Mouse (Mus musculus) stomach, embryonic 14.5 days (tissue): ENCODE data around the gene Tnfrsf21. TPM values are rescaled to one million over a fixed set of nuclear protein-coding genes. Genes with fewer than 3 reads are reported as not detected.

Experiments
- ATAC-seq: fragments of 200-750 bp; cut with Nextera tagmentation; 2 replicates; pipeline ENCODE4 v1.8.0; 2017; ENCODE audit warnings: low read depth, moderate TSS enrichment; ENCODE audit not compliant: insufficient number of reproducible peaks, insufficient read depth, low FRiP score
- H3K27ac ChIP-seq: fragments of 300-500 bp; sonication (generic); 2 replicates; pipeline ENCODE4 v1.5.1; 2014; ENCODE audit warnings: mild to moderate bottlenecking, low read length, moderate library complexity, mixed read lengths
- H3K27me3 ChIP-seq: fragments of 300-500 bp; sonication (generic); 2 replicates; pipeline ENCODE4 v1.6.1; 2014; ENCODE audit warnings: low read length, control low read depth, mixed read lengths; ENCODE audit not compliant: control insufficient read depth, insufficient read depth
- H3K36me3 ChIP-seq: fragments of 300-500 bp; sonication (generic); 2 replicates; pipeline ENCODE4 v1.6.1; 2014; ENCODE audit warnings: mild to moderate bottlenecking, control low read depth, low read length, moderate library complexity, mixed read lengths; ENCODE audit not compliant: control insufficient read depth, insufficient read depth
- H3K4me1 ChIP-seq: fragments of 300-500 bp; sonication (generic); 2 replicates; pipeline ENCODE4 v1.6.1; 2014; ENCODE audit warnings: low read length, control low read depth, mixed read lengths; ENCODE audit not compliant: control insufficient read depth, insufficient read depth
- H3K4me2 ChIP-seq: fragments of 300-500 bp; sonication (generic); replicated peaks from 2 replicates; pipeline ENCODE4 v1.6.1; 2014; ENCODE audit warnings: low read depth, low read length, control low read depth
- H3K4me3 ChIP-seq: fragments of 300-500 bp; sonication (generic); 2 replicates; pipeline ENCODE4 v1.5.1; 2014; ENCODE audit warnings: low read depth, low read length, control low read depth
- H3K9ac ChIP-seq: fragments of 300-500 bp; sonication (generic); replicated peaks from 2 replicates; pipeline ENCODE4 v1.6.1; 2014; ENCODE audit warnings: low read depth, mild to moderate bottlenecking, control low read depth, low read length, moderate library complexity, mixed read lengths
- H3K9me3 ChIP-seq: fragments of 300-500 bp; sonication (generic); 2 replicates; pipeline ENCODE4 v1.6.1; 2016; ENCODE audit warnings: low read depth, low read length, control low read depth; ENCODE audit not compliant: control insufficient read depth
- WGBS: fragments of 180-500 bp; shearing (Covaris S2); extraction: QIAGEN DNeasy Blood & Tissue Kit; methylation state at CpG from one replicate; pipeline ENCODE4 v1.1.7; 2014; 5-methylcytosine and 5-hydroxymethylcytosine counted together
- polyA plus RNA-seq: library from polyadenylated mRNA; unstranded; fragments of >200 nt; fragmentation: Nextera tagmentation; extraction: Ambion mirVana; gene quantifications from 2 replicates; pipeline ENCODE4 v1.2.1, GENCODE M21; 2014

Tnfrsf21 gene
- polyA plus RNA-seq, 1 experiment from 2014 or later: 30.4 TPM

GRCm38 (mm10) chr17:43058277-43059025 is 42.1 kb downstream of the Tnfrsf21 start:
- Histone ChIP-seq H3K4me1 (no peaks in the 10 kb centered on the region), H3K9me3 (no peaks in the 10 kb centered on the region), H3K27ac (no peak overlapping the region), H3K4me2 (no peak overlapping the region), H3K27me3 (no peaks in the 10 kb centered on the region), H3K4me3 (no peak overlapping the region), H3K9ac (no peak overlapping the region), H3K36me3 (no peaks in the 10 kb centered on the region)
- 69% methylated on average over 11 of the region's 11 CpGs for WGBS
- ATAC-seq: no peak

DNA sequence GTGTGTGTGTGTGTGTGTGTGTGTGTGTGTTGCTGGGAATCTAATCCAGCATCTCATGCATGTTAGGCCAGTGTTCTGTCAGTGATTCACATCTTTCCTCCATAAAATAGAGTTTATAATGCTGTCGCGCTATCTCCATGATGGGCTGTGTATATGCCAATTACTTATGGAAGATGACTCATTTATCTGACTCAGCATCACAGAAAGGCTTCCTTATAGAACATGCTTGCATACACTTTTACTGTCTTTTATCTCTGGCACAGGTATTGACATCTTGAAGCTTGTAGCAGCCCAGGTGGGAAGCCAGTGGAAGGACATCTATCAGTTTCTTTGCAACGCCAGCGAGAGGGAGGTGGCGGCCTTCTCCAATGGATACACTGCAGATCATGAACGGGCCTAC is 48.4 kb downstream of the Tnfrsf21 start:
- ATAC-seq: no peak
- H3K36me3 ChIP-seq: peaks cover 4% of the 10 kb centered on the region; the same call in 1 of the 2 replicates
- H3K27ac ChIP-seq: no peak overlapping the region
- no peak overlapping the region for H3K4me3 ChIP-seq
- H3K9ac ChIP-seq: no peak overlapping the region
- no peaks in the 10 kb centered on the region for H3K27me3 ChIP-seq
- no peaks in the 10 kb centered on the region for H3K9me3 ChIP-seq
- no peak overlapping the region for H3K4me2 ChIP-seq
- H3K4me1 ChIP-seq: no peaks in the 10 kb centered on the region
- WGBS: 96% methylated on average over 6 of the region's 6 CpGs

DNA sequence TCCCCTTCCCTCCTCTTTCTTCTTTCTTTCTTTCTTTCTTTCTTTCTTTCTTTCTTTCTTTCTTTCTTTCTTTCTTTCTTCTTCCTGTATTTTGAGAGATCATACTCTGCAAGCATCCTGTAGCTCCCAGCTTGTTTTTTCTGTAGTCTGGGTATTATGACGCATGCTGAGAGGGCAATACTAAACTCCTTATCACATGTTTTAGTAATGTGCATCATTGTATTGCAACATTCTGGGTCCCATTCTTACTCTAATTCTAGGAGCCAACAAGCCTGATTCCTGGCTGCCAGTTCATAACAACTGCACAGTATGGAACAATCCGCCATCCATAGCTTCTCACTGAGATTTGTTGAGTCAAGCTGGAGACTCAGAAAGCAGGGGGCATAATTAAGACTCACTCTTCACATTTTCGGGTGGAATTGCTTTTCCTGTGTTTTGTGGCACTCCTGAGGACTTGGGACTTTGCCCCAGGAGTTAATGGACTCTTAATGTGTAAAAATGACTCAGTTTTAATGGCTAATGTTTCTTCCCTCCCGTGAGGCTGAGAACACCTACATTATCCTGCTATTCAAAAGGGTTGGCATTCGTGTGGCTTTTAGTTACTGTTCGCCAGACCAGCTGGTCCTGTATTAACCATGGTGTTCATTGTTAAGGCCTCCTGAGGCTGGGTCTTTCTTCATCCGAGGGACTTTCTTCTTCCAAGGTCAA is 52.6 kb downstream of the Tnfrsf21 start:
- H3K36me3 ChIP-seq: peaks cover 4% of the 10 kb centered on the region; the same call in 1 of the 2 replicates
- H3K27me3 ChIP-seq: no peaks in the 10 kb centered on the region
- WGBS: 81% methylated on average over 7 of the region's 7 CpGs
- no peak overlapping the region for H3K4me2 ChIP-seq
- H3K4me1 ChIP-seq: peaks cover 5% of the 10 kb centered on the region; the same call in 1 of the 2 replicates
- H3K4me3 ChIP-seq: no peak overlapping the region
- H3K9ac ChIP-seq: no peak overlapping the region
- no peak for ATAC-seq
- H3K9me3 ChIP-seq: no peaks in the 10 kb centered on the region
- no peak overlapping the region for H3K27ac ChIP-seq

GRCm38 (mm10) chr17:43070946-43071345 is 54.6 kb downstream of the Tnfrsf21 start:
- WGBS: 52% methylated on average over 2 of the region's 2 CpGs
- Histone ChIP-seq H3K4me3 (no peak overlapping the region), H3K4me1 (peaks cover 5% of the 10 kb centered on the region; the same call in 1 of the 2 replicates), H3K9me3 (no peaks in the 10 kb centered on the region), H3K36me3 (no peaks in the 10 kb centered on the region), H3K27ac (peak overlapping the region; percentile 52; the same call in 1 of the 2 replicates), H3K9ac (no peak overlapping the region), H3K27me3 (no peaks in the 10 kb centered on the region), H3K4me2 (no peak overlapping the region)
- peak; percentile 38; the same call in 1 of the 2 replicates for ATAC-seq

GRCm38 (mm10) chr17:43072142-43072786 is 55.9 kb downstream of the Tnfrsf21 start:
- no peak for ATAC-seq
- peaks cover 5% of the 10 kb centered on the region; the same call in 1 of the 2 replicates for H3K4me1 ChIP-seq

DNA sequence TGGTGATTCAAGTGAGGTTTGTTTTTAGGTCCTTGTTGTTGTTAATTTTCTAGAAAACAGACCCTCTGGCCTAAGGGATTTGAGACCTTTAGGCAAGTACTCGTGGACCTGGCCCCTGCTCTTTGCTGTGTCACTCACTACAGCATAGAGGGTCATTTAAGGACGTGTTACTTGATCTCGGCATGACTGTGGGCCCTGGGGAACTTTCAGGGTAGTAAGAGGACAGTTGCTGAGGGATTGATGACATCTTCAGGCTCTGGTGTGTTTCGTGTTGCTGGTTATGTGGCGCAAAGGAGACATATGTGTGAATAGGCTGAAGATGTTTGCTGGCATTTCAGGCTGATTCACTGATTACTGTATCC is 56.4 kb downstream of the Tnfrsf21 start:
- Histone ChIP-seq H3K27me3 (no peaks in the 10 kb centered on the region), H3K4me3 (no peak overlapping the region), H3K36me3 (no peaks in the 10 kb centered on the region), H3K27ac (no peak overlapping the region), H3K9me3 (no peaks in the 10 kb centered on the region), H3K4me2 (no peak overlapping the region), H3K9ac (no peak overlapping the region), H3K4me1 (peaks cover 10% of the 10 kb centered on the region; the same call in 1 of the 2 replicates)
- 62% methylated on average over 5 of the region's 5 CpGs for WGBS
- no peak for ATAC-seq

More at GRCm38 (mm10) chr17:43072142-43072786, 55.9 kb downstream of the Tnfrsf21 start:
- H3K27me3 ChIP-seq: no peaks in the 10 kb centered on the region
- H3K27ac ChIP-seq: no peak overlapping the region
- H3K9me3 ChIP-seq: no peaks in the 10 kb centered on the region
- no peaks in the 10 kb centered on the region for H3K36me3 ChIP-seq
- H3K9ac ChIP-seq: no peak overlapping the region
- 70% methylated on average over 11 of the region's 11 CpGs for WGBS
- H3K4me2 ChIP-seq: no peak overlapping the region
- no peak overlapping the region for H3K4me3 ChIP-seq

- Histone ChIP-seq H3K9me3 (no peaks in the 10 kb centered on the region), H3K4me3 (no peak overlapping the region), H3K36me3 (no peaks in the 10 kb centered on the region), H3K4me1 (peaks cover 10% of the 10 kb centered on the region; the same call in 1 of the 2 replicates), H3K27me3 (no peaks in the 10 kb centered on the region), H3K27ac (no peak overlapping the region), H3K4me2 (no peak overlapping the region), H3K9ac (no peak overlapping the region)
- WGBS: 82% methylated on average over 5 of the region's 5 CpGs
- no peak for ATAC-seq
These were observed 58.0 kb downstream of the Tnfrsf21 start for GRCm38 (mm10) chr17:43074391-43074790.

GRCm38 (mm10) chr17:43075100-43075499 is 58.7 kb downstream of the Tnfrsf21 start:
- Histone ChIP-seq H3K4me2 (no peak overlapping the region), H3K27me3 (no peaks in the 10 kb centered on the region), H3K36me3 (no peaks in the 10 kb centered on the region), H3K9me3 (no peaks in the 10 kb centered on the region), H3K4me1 (peaks cover 10% of the 10 kb centered on the region; the same call in 1 of the 2 replicates), H3K27ac (no peak overlapping the region), H3K4me3 (no peak overlapping the region), H3K9ac (no peak overlapping the region)
- WGBS: 71% methylated on average over 8 of the region's 8 CpGs
- no peak for ATAC-seq
